Mouse (Mus musculus): ENCODE measurements around the gene Rin3. TPM values are rescaled to one million over a fixed set of nuclear protein-coding genes. Genes with fewer than 3 reads are reported as not detected.

Gene Rin3
- polyA plus RNA-seq, 1 experiment from 2014 or later, result 17.7 TPM

GRCm38 (mm10) chr12:102369488-102370235, 86.8 kb downstream of the Rin3 start:
- no peak overlapping the region for H3K4me2 ChIP-seq (replicated peaks; ENCODE audit: low read depth, low read length)
- TF ChIP-seq EP300 (IDR thresholded peaks at IDR 0.05) (no peak), CTCF (IDR thresholded peaks at IDR 0.05) (no peak)

GRCm38 (mm10) chr12:102370931-102371500, 88.2 kb downstream of the Rin3 start:
- Histone ChIP-seq H3K27ac (ENCODE audit: low read length) (no peak overlapping the region), H3K4me3 (ENCODE audit: low read depth, low read length) (no peak overlapping the region), H3K4me1 (ENCODE audit: insufficient read depth, low read depth, low read length) (no peaks in the 10 kb centered on the region), H3K36me3 (ENCODE audit: insufficient read depth, low read length) (peaks cover 37% of the 10 kb centered on the region; the same call in 1 of the 2 replicates), H3K27me3 (replicated peaks; ENCODE audit: insufficient read depth, low read length) (no peaks in the 10 kb centered on the region), H3K9ac (replicated peaks; ENCODE audit: low read depth) (no peak overlapping the region), H3K4me2 (replicated peaks; ENCODE audit: low read depth, low read length) (no peak overlapping the region), H3K9me3 (ENCODE audit: low read length) (no peaks in the 10 kb centered on the region)
- ATAC-seq (no peak), DNase-seq (ENCODE audit: low spot score) (no peak)
- 67% methylated on average over 4 of the region's 4 CpGs for WGBS
- TF ChIP-seq EP300 (IDR thresholded peaks at IDR 0.05), result no peak
- TF ChIP-seq CTCF (IDR thresholded peaks at IDR 0.05), result no peak

More at GRCm38 (mm10) chr12:102369488-102370235, 86.8 kb downstream of the Rin3 start:
- no peaks in the 10 kb centered on the region for H3K9me3 ChIP-seq (ENCODE audit: low read length)
- no peak overlapping the region for H3K27ac ChIP-seq (ENCODE audit: low read length)
- peaks cover 32% of the 10 kb centered on the region; the same call in 1 of the 2 replicates for H3K36me3 ChIP-seq (ENCODE audit: insufficient read depth, low read length)
- no peaks in the 10 kb centered on the region for H3K4me1 ChIP-seq (ENCODE audit: insufficient read depth, low read depth, low read length)
- no peak overlapping the region for H3K4me3 ChIP-seq (ENCODE audit: low read depth, low read length)
- no peak overlapping the region for H3K9ac ChIP-seq (replicated peaks; ENCODE audit: low read depth)
- ATAC-seq (no peak), DNase-seq (ENCODE audit: low spot score) (no peak)
- no peaks in the 10 kb centered on the region for H3K27me3 ChIP-seq (replicated peaks; ENCODE audit: insufficient read depth, low read length)
- 70% methylated on average over 22 of the region's 22 CpGs for WGBS

GRCm38 (mm10) chr12:102372322-102372721, 89.5 kb downstream of the Rin3 start:
- no peak overlapping the region for H3K27ac ChIP-seq (ENCODE audit: low read length)
- no peak for ATAC-seq
- TF ChIP-seq CTCF (IDR thresholded peaks at IDR 0.05) (no peak), EP300 (IDR thresholded peaks at IDR 0.05) (no peak)
- 75% methylated on average over 3 of the region's 3 CpGs for WGBS
- no peak overlapping the region for H3K4me2 ChIP-seq (replicated peaks; ENCODE audit: low read depth, low read length)
- no peaks in the 10 kb centered on the region for H3K4me1 ChIP-seq (ENCODE audit: insufficient read depth, low read depth, low read length)
- H3K36me3 ChIP-seq (ENCODE audit: insufficient read depth, low read length), result peaks cover 41% of the 10 kb centered on the region; the same call in 1 of the 2 replicates
- no peak for DNase-seq (ENCODE audit: low spot score)
- no peaks in the 10 kb centered on the region for H3K27me3 ChIP-seq (replicated peaks; ENCODE audit: insufficient read depth, low read length)
- no peak overlapping the region for H3K4me3 ChIP-seq (ENCODE audit: low read depth, low read length)
- H3K9ac ChIP-seq (replicated peaks; ENCODE audit: low read depth), result no peak overlapping the region
- no peaks in the 10 kb centered on the region for H3K9me3 ChIP-seq (ENCODE audit: low read length)

GRCm38 (mm10) chr12:102382180-102382579, 99.3 kb downstream of the Rin3 start:
- ATAC-seq, result no peak
- H3K27me3 ChIP-seq (replicated peaks; ENCODE audit: insufficient read depth, low read length), result no peaks in the 10 kb centered on the region

GRCm38 (mm10) chr12:102383288-102383687, 100.4 kb downstream of the Rin3 start:
- DNase-seq (ENCODE audit: low spot score) (no peak), ATAC-seq (no peak)
- 86% methylated on average over 9 of the region's 9 CpGs for WGBS
- TF ChIP-seq CTCF (IDR thresholded peaks at IDR 0.05) (no peak), EP300 (IDR thresholded peaks at IDR 0.05) (no peak)
- no peak overlapping the region for H3K4me3 ChIP-seq (ENCODE audit: low read depth, low read length)
- H3K36me3 ChIP-seq (ENCODE audit: insufficient read depth, low read length), result peaks cover 36% of the 10 kb centered on the region; the same call in 1 of the 2 replicates
- no peaks in the 10 kb centered on the region for H3K4me1 ChIP-seq (ENCODE audit: insufficient read depth, low read depth, low read length)
- H3K27ac ChIP-seq (ENCODE audit: low read length), result no peak overlapping the region
- H3K4me2 ChIP-seq (replicated peaks; ENCODE audit: low read depth, low read length), result no peak overlapping the region
- H3K9ac ChIP-seq (replicated peaks; ENCODE audit: low read depth), result no peak overlapping the region
- no peaks in the 10 kb centered on the region for H3K9me3 ChIP-seq (ENCODE audit: low read length)
- no peaks in the 10 kb centered on the region for H3K27me3 ChIP-seq (replicated peaks; ENCODE audit: insufficient read depth, low read length)

More at GRCm38 (mm10) chr12:102382180-102382579, 99.3 kb downstream of the Rin3 start:
- H3K4me2 ChIP-seq (replicated peaks; ENCODE audit: low read depth, low read length), result no peak overlapping the region
- no peak overlapping the region for H3K9ac ChIP-seq (replicated peaks; ENCODE audit: low read depth)
- no peak overlapping the region for H3K4me3 ChIP-seq (ENCODE audit: low read depth, low read length)
- TF ChIP-seq EP300 (IDR thresholded peaks at IDR 0.05), result no peak
- no peak for TF ChIP-seq CTCF (IDR thresholded peaks at IDR 0.05)
- peaks cover 31% of the 10 kb centered on the region; the same call in 1 of the 2 replicates for H3K36me3 ChIP-seq (ENCODE audit: insufficient read depth, low read length)
- H3K9me3 ChIP-seq (ENCODE audit: low read length), result no peaks in the 10 kb centered on the region
- H3K4me1 ChIP-seq (ENCODE audit: insufficient read depth, low read depth, low read length), result no peaks in the 10 kb centered on the region
- no peak overlapping the region for H3K27ac ChIP-seq (ENCODE audit: low read length)
- 82% methylated on average over 8 of the region's 8 CpGs for WGBS
- DNase-seq (ENCODE audit: low spot score), result no peak

GRCm38 (mm10) chr12:102384819-102385218, 102.0 kb downstream of the Rin3 start:
- Histone ChIP-seq H3K27me3 (replicated peaks; ENCODE audit: insufficient read depth, low read length) (no peaks in the 10 kb centered on the region), H3K4me3 (ENCODE audit: low read depth, low read length) (no peak overlapping the region), H3K9me3 (ENCODE audit: low read length) (no peaks in the 10 kb centered on the region), H3K4me1 (ENCODE audit: insufficient read depth, low read depth, low read length) (no peaks in the 10 kb centered on the region), H3K9ac (replicated peaks; ENCODE audit: low read depth) (no peak overlapping the region), H3K27ac (ENCODE audit: low read length) (no peak overlapping the region), H3K4me2 (replicated peaks; ENCODE audit: low read depth, low read length) (no peak overlapping the region), H3K36me3 (ENCODE audit: insufficient read depth, low read length) (peaks cover 42% of the 10 kb centered on the region; the same call in 1 of the 2 replicates)
- DNase-seq (ENCODE audit: low spot score) (peak; percentile 59), ATAC-seq (0 out of 2 replicates have a peak, but pooled peaks have one; percentile 34)
- WGBS, result 22% methylated on average over 3 of the region's 3 CpGs
- TF ChIP-seq CTCF (IDR thresholded peaks at IDR 0.05) (peak; percentile 91), EP300 (IDR thresholded peaks at IDR 0.05) (no peak)

All from lung, postnatal 0 days (tissue).